Mouse (Mus musculus) kidney, postnatal 0 days (tissue): ENCODE data around the gene Oxsm. TPM values are rescaled to one million over a fixed set of nuclear protein-coding genes. Genes with fewer than 3 reads are reported as not detected.

Source experiments
- ATAC-seq: fragments of 200-750 bp; cut with Nextera tagmentation; replicated peaks from 2 replicates; pipeline ENCODE4 v1.8.0; 2017; ENCODE audit warnings: low read depth, moderate number of reproducible peaks, moderate TSS enrichment, moderate library complexity; ENCODE audit not compliant: low FRiP score
- DNase-seq: peaks from one replicate; pipeline ENCODE4 v3.0.0-alpha.2; 2016; ENCODE audit warnings: low spot score
- H3K27ac ChIP-seq: fragments of 300-500 bp; sonication (generic); 2 replicates; pipeline ENCODE4 v1.5.1; 2014; ENCODE audit warnings: mild to moderate bottlenecking
- H3K27me3 ChIP-seq: fragments of 300-500 bp; sonication (generic); 2 replicates; pipeline ENCODE4 v1.6.1; 2014; ENCODE audit warnings: low read length, mixed read lengths; ENCODE audit not compliant: insufficient read depth
- H3K36me3 ChIP-seq: fragments of 300-500 bp; sonication (generic); 2 replicates; pipeline ENCODE4 v1.6.1; 2014; ENCODE audit warnings: low read length, mixed read lengths; ENCODE audit not compliant: insufficient read depth
- H3K4me1 ChIP-seq: fragments of 300-500 bp; sonication (generic); replicated peaks from 2 replicates; pipeline ENCODE4 v1.6.1; 2014; ENCODE audit warnings: antibody characterized with exemption, low read length, mixed read lengths; ENCODE audit not compliant: insufficient read depth
- H3K4me2 ChIP-seq: fragments of 300-500 bp; sonication (generic); 2 replicates; pipeline ENCODE4 v1.6.1; 2014; ENCODE audit warnings: mild to moderate bottlenecking, low read length, moderate library complexity, mixed read lengths
- H3K4me3 ChIP-seq: fragments of 300-500 bp; sonication (generic); replicated peaks from 2 replicates; pipeline ENCODE4 v1.5.1; 2014; ENCODE audit warnings: low read depth, low read length
- H3K9ac ChIP-seq: fragments of 300-500 bp; sonication (generic); 2 replicates; pipeline ENCODE4 v1.6.1; 2014; ENCODE audit warnings: low read depth, low read length
- H3K9me3 ChIP-seq: fragments of 300-500 bp; sonication (generic); replicated peaks from 2 replicates; pipeline ENCODE4 v1.6.1; 2016; ENCODE audit warnings: low read length, inconsistent platforms, mixed read lengths
- CTCF ChIP-seq: IDR thresholded peaks from 2 replicates; pipeline ENCODE4 v1.5.1; 2016; ENCODE audit warnings: antibody characterized with exemption, low read depth, mild to moderate bottlenecking, moderate library complexity
- WGBS: fragments of 180-500 bp; shearing (Covaris S2); extraction: QIAGEN DNeasy Blood & Tissue Kit; methylation state at CpG from one replicate; pipeline ENCODE4 v1.1.7; 2014; 5-methylcytosine and 5-hydroxymethylcytosine counted together
- polyA plus RNA-seq: library from polyadenylated mRNA; unstranded; fragments of >200 nt; fragmentation: Nextera tagmentation; extraction: Ambion mirVana; gene quantifications from 2 replicates; pipeline ENCODE4 v1.2.1, GENCODE M21; 2015

Gene Oxsm
- polyA plus RNA-seq, 1 experiment from 2014 or later, result 2.7 TPM

DNA sequence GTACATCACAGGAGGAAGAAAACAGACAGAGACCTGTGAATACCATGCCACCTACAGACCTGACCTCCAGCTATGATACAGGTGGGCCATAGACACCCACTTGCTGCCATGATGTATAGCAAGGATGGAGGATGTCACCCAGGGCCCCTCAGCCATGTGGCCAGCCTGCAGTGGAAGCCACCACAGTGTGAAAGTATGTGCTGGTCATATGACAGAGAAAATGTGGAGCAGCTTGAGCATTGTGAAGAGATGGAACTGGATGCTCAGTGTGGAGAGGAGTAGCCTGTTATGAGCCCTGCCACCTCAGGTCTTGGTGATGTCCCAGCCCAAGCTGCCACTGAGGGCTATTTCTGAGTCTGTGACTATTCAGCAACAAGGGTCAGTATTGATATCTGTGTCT is 19.0 kb downstream of the Oxsm start:
- H3K9me3 ChIP-seq, result no peaks in the 10 kb centered on the region
- no peaks in the 10 kb centered on the region for H3K36me3 ChIP-seq
- ATAC-seq, result no peak
- TF ChIP-seq CTCF, result no peak
- no peak overlapping the region for H3K27ac ChIP-seq
- H3K9ac ChIP-seq, result no peak overlapping the region
- DNase-seq, result no peak
- H3K4me3 ChIP-seq, result no peak overlapping the region
- H3K27me3 ChIP-seq, result no peaks in the 10 kb centered on the region
- no peak overlapping the region for H3K4me2 ChIP-seq
- H3K4me1 ChIP-seq, result no peaks in the 10 kb centered on the region

DNA sequence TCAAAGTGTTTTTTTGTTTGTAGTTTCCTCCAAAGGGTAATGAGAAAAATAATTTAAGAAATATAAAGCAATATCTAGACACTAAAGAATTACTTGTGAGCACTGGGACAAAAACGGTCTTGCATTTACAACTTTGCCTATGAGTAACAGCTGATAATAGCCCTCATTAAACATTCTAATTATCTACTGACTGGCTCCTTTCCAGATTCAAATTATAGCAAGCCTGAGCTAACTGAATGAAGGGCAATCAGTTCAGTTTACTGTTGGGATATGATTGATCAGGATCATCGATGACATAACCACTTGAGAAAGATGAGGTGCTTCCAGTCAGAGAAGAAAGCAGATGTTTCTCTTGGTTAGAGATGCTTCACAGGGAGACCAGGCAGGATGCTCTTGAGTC is 20.2 kb downstream of the Oxsm start:
- H3K4me1 ChIP-seq, result no peaks in the 10 kb centered on the region
- TF ChIP-seq CTCF, result no peak
- WGBS, result 82% methylated on average over 2 of the region's 2 CpGs
- no peak overlapping the region for H3K9ac ChIP-seq
- no peaks in the 10 kb centered on the region for H3K36me3 ChIP-seq
- no peak overlapping the region for H3K27ac ChIP-seq
- no peak overlapping the region for H3K4me3 ChIP-seq
- no peaks in the 10 kb centered on the region for H3K27me3 ChIP-seq
- DNase-seq (no peak), ATAC-seq (no peak)
- H3K9me3 ChIP-seq, result no peaks in the 10 kb centered on the region
- H3K4me2 ChIP-seq, result no peak overlapping the region

DNA sequence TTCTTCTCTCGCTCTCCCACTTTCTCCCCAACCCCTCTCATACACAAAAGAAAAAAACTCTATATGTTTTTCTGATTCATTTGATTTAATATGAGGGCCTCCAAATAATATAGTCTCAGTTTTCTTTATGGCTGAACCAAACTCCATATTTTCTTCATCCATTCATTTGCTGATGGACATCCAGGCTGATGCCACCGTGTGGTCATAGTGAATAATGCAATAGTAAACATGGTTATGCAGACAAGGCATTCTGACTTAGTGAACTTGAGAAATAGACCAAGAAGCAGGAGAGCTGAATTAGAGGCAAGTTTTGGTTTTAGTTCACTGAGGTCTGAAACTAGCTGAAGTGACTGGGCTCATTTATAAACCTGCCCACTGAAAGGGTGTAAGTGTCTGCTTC is 30.6 kb downstream of the Oxsm start:
- peak; percentile 52 for DNase-seq
- WGBS, result 56% methylated on average over 2 of the region's 2 CpGs
- peak; percentile 79 for TF ChIP-seq CTCF

DNA sequence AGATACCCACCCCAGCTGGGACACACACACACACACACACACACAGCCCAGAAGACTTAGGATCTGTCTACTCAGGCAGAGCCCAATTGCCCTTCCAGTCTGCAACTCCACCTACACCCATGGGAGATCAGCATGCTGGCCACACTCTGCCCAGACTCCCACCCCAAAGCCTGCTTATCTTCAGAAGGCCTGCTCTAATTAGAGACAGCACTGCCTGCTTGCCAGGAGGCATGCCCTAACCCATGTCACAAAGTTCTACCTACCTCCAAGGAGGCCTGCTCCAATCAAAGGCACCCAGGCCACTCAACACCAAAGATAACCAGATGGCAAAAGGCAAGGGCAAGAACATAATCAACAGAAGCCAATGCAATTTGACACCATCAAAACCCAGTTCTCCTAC is 41.9 kb downstream of the Oxsm start:
- no peaks in the 10 kb centered on the region for H3K27me3 ChIP-seq
- no peaks in the 10 kb centered on the region for H3K36me3 ChIP-seq
- H3K27ac ChIP-seq, result no peak overlapping the region
- no peak for DNase-seq
- H3K4me3 ChIP-seq, result no peak overlapping the region
- H3K4me1 ChIP-seq, result no peaks in the 10 kb centered on the region
- ATAC-seq, result no peak
- H3K4me2 ChIP-seq, result no peak overlapping the region
- H3K9me3 ChIP-seq, result no peaks in the 10 kb centered on the region
- no peak overlapping the region for H3K9ac ChIP-seq
- TF ChIP-seq CTCF, result no peak

More for the DNA sequence above, 30.6 kb downstream of the Oxsm start:
- no peaks in the 10 kb centered on the region for H3K9me3 ChIP-seq
- H3K27ac ChIP-seq, result no peak overlapping the region
- no peaks in the 10 kb centered on the region for H3K36me3 ChIP-seq
- H3K4me2 ChIP-seq, result no peak overlapping the region
- no peak for ATAC-seq
- no peaks in the 10 kb centered on the region for H3K27me3 ChIP-seq
- no peak overlapping the region for H3K4me3 ChIP-seq
- no peak overlapping the region for H3K9ac ChIP-seq
- H3K4me1 ChIP-seq, result no peaks in the 10 kb centered on the region

DNA sequence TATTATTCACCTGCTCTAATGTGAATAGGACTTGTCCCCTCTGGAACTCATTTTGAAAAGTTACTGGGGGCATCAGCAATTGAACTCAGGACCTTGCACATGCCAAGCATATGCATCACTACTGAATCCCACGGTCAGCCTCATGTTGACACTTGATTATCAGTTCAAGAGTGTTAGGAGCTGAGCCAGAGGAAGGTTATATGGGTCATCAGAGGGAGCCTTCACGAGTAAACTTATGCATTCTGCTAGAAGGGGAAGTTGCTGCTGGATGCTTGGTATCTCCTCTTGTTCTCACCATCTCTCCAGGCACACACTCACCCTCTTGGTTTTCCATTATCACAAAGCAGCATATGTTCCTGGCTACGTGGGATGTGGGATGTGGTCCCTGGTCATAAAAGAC is 47.9 kb downstream of the Oxsm start:
- Histone ChIP-seq H3K27me3 (no peaks in the 10 kb centered on the region), H3K36me3 (no peaks in the 10 kb centered on the region), H3K27ac (no peak overlapping the region), H3K9ac (no peak overlapping the region), H3K4me2 (no peak overlapping the region), H3K4me3 (no peak overlapping the region), H3K4me1 (no peaks in the 10 kb centered on the region), H3K9me3 (no peaks in the 10 kb centered on the region)
- ATAC-seq (no peak), DNase-seq (no peak)
- no peak for TF ChIP-seq CTCF
- WGBS, result 51% methylated on average over 3 of the region's 3 CpGs

DNA sequence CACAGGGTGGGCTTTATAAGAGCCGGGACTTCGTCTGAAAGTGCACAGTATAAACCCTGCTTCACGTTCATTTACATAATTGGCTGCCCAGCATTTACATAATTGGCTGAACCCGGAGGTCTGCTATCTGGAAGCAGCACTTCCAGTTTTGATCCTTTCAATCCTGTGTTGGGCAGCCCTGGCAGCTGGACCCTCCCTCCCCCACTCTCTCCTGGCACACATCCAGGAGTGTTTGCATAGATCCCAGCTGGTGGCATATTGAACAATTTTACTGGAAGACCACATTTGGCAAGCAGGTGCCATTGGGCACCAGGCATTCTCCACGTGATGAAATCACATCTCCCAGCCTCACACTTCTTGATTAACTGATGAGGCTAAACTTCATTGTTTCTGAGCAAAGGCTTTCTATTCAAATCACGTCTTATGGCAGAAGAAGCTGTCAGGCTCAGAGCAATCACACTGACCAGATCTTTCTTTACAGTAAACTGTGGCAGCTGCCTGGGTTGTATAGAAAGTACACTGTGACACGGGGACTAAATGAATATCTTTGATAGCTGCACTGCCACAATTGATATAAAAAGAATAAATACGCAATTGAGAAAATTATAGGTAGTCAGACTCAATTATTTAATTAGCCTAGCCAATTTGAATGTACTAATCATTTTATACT is 48.5 kb downstream of the Oxsm start:
- H3K36me3 ChIP-seq, result no peaks in the 10 kb centered on the region
- no peak for TF ChIP-seq CTCF
- H3K4me1 ChIP-seq, result no peaks in the 10 kb centered on the region
- no peak overlapping the region for H3K9ac ChIP-seq
- H3K27ac ChIP-seq, result no peak overlapping the region
- WGBS, result 36% methylated on average over 8 of the region's 8 CpGs
- H3K4me3 ChIP-seq, result no peak overlapping the region
- ATAC-seq (peak; percentile 71; the same call in 1 of the 2 replicates), DNase-seq (peak; percentile 12)
- H3K27me3 ChIP-seq, result no peaks in the 10 kb centered on the region
- peak overlapping the region; percentile 16; the same call in 1 of the 2 replicates for H3K4me2 ChIP-seq
- H3K9me3 ChIP-seq, result no peaks in the 10 kb centered on the region
